Mouse (Mus musculus): ENCODE results near the gene Parvb. TPM values are rescaled to one million over a fixed set of nuclear protein-coding genes. Genes with fewer than 3 reads are reported as not detected.

Parvb gene
- total and polyA plus RNA-seq, 3 experiments, result 4.8 to 58.0 TPM; not detected in 1

DNA sequence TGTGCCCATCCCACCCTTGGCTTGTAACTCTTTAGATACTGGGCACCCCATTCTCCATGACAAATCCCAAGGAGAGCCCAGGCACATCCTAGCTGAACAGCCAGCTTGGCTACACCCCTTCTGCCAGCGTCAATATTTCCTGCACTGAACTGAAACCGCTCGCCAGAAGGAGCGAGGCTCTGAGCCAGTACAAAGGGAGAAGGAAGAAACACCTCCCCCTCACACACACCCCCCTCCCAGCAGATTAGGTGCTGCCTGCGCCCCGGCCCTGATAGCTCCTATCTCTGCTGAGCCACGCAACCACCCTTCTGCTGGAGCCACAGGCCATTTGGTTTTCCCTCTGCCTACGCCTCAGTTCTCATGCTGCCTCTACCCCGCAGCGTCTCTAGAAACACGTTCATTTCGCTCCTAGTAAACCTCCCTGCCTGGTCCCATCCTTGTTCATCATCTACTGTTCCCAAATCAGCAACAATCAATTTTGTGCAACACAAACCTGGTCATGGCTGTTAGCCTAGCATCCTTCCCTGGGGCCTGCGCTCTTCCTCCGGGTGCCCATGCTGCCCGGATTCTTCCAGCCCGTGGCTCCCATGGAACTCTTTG, 630 bp upstream of the Parvb start:
- peak overlapping the region; percentile 67 to 89 for H3K4me3 ChIP-seq (ENCODE audit: control insufficient read depth in 1 of 2, insufficient read depth in 1 of 2, low read depth in 2 of 2, low read length in 2 of 2)
- no peaks in the 10 kb centered on the region for H3K27me3 ChIP-seq (ENCODE audit: control insufficient read depth in 1 of 2, insufficient read depth in 2 of 2, low read length in 2 of 2)
- peaks cover 0 to 11% of the 10 kb centered on the region in 2 experiments; a peak in 2 of 4 replicates for H3K36me3 ChIP-seq (ENCODE audit: control insufficient read depth in 1 of 2, insufficient read depth in 2 of 2, low read length in 2 of 2)
- H3K79me2 ChIP-seq (ENCODE audit: control insufficient read depth, insufficient read depth, low read length, poor library complexity), result peaks cover 20% of the 10 kb centered on the region
- H3K9ac ChIP-seq (ENCODE audit: control insufficient read depth, low read depth, low read length, poor library complexity, severe bottlenecking), result peak overlapping the region; percentile 74
- peak overlapping the region; percentile 92 for H3K27ac ChIP-seq (ENCODE audit: control insufficient read depth, low read depth, low read length)
- H3K4me1 ChIP-seq (ENCODE audit: control insufficient read depth in 1 of 2, insufficient read depth in 2 of 2, low read length in 2 of 2), result peaks cover 0 to 21% of the 10 kb centered on the region in 2 experiments; a peak in 2 of 4 replicates
- H3K9me3 ChIP-seq (replicated peaks; ENCODE audit: insufficient read depth, low read length), result no peaks in the 10 kb centered on the region
- TF ChIP-seq BHLHE40 (IDR thresholded peaks at IDR 0.05; ENCODE audit: borderline replicate concordance, low read depth, low read length) (no peak), MEF2A (IDR thresholded peaks at IDR 0.05; ENCODE audit: extremely low read depth, insufficient replicate concordance, low read depth, low read length, poor library complexity, severe bottlenecking) (no peak), TAL1 (IDR thresholded peaks at IDR 0.05; ENCODE audit: low read length) (peak; percentile 80), RCOR1 (IDR thresholded peaks at IDR 0.05; ENCODE audit: low read depth, low read length) (peak; percentile 55; the same call in 1 of the 2 replicates), ZC3H11A (IDR thresholded peaks at IDR 0.05; ENCODE audit: low read depth, low read length) (no peak), ETS1 (IDR thresholded peaks at IDR 0.05; ENCODE audit: low read depth, low read length) (peak; percentile 84), CHD1 (IDR thresholded peaks at IDR 0.05; ENCODE audit: low read depth, low read length) (no peak), TCF12 (IDR thresholded peaks at IDR 0.05; ENCODE audit: low read depth, low read length) (peak; percentile 95), MYB (IDR thresholded peaks at IDR 0.05; ENCODE audit: low read depth, low read length) (peak; percentile 57; the same call in 1 of the 2 replicates), GATA1 (IDR thresholded peaks at IDR 0.05; ENCODE audit: low read depth, low read length) (peak; percentile 91), E2F4 (IDR thresholded peaks at IDR 0.05; ENCODE audit: borderline replicate concordance, low read depth, low read length) (no peak), MYC (IDR thresholded peaks at IDR 0.05; ENCODE audit: low read depth, low read length) (peak; percentile 7; the same call in 1 of the 2 replicates), KAT2A (conservative IDR thresholded peaks at IDR 0.05; ENCODE audit: low read depth, low read length) (no peak), MXI1 (IDR thresholded peaks at IDR 0.05; ENCODE audit: low read depth, low read length) (peak; percentile 77), USF1 (IDR thresholded peaks at IDR 0.05; ENCODE audit: low read depth, low read length) (no peak), POLR2AphosphoS2 (IDR thresholded peaks at IDR 0.05; ENCODE audit: low read length) (peak; percentile 28; the same call in 1 of the 2 replicates), SMC3 (IDR thresholded peaks at IDR 0.05; ENCODE audit: low read depth, low read length) (no peak), NELFE (IDR thresholded peaks at IDR 0.05; ENCODE audit: low read depth, low read length) (peak; percentile 56; the same call in 1 of the 2 replicates), EP300 (IDR thresholded peaks at IDR 0.05; ENCODE audit: low read depth in 1 of 2, low read length in 2 of 2) (peak; percentile 80 to 94), MAZ (IDR thresholded peaks at IDR 0.05; ENCODE audit: low read depth, low read length) (0 out of 2 replicates have a peak, but pooled peaks have one; percentile 68), POLR2AphosphoS5 (IDR thresholded peaks at IDR 0.05; ENCODE audit: borderline replicate concordance, low read depth, low read length) (no peak), TBP (IDR thresholded peaks at IDR 0.05; ENCODE audit: low read depth, low read length) (peak; percentile 72; the same call in 1 of the 2 replicates), POLR2A (IDR thresholded peaks at IDR 0.05; ENCODE audit: control insufficient read depth in 1 of 2, insufficient read depth in 1 of 2, low read depth in 1 of 2, low read length in 2 of 2, poor library complexity in 1 of 2) (peak in 1 of 2 experiments; percentile 72; a peak in 3 of 4 replicates), SIN3A (IDR thresholded peaks at IDR 0.05; ENCODE audit: low read length) (peak; percentile 45; the same call in 1 of the 2 replicates), HCFC1 (IDR thresholded peaks at IDR 0.05; ENCODE audit: low read depth, low read length) (no peak; the same call in 1 of the 2 replicates)
- peak; percentile 93 for DNase-seq (ENCODE audit: low read depth, low spot score)

All from MEL (cell line).